Mouse (Mus musculus): Measurements from ENCODE around the gene Peg12. TPM values are rescaled to one million over a fixed set of nuclear protein-coding genes. Genes with fewer than 3 reads are reported as not detected.

The Peg12 gene
- 3.0 and 3.7 TPM in 2 replicates for polyA plus RNA-seq (2011; ENCODE audit: insufficient read depth, insufficient read length, low read depth, missing spikeins)

DNA sequence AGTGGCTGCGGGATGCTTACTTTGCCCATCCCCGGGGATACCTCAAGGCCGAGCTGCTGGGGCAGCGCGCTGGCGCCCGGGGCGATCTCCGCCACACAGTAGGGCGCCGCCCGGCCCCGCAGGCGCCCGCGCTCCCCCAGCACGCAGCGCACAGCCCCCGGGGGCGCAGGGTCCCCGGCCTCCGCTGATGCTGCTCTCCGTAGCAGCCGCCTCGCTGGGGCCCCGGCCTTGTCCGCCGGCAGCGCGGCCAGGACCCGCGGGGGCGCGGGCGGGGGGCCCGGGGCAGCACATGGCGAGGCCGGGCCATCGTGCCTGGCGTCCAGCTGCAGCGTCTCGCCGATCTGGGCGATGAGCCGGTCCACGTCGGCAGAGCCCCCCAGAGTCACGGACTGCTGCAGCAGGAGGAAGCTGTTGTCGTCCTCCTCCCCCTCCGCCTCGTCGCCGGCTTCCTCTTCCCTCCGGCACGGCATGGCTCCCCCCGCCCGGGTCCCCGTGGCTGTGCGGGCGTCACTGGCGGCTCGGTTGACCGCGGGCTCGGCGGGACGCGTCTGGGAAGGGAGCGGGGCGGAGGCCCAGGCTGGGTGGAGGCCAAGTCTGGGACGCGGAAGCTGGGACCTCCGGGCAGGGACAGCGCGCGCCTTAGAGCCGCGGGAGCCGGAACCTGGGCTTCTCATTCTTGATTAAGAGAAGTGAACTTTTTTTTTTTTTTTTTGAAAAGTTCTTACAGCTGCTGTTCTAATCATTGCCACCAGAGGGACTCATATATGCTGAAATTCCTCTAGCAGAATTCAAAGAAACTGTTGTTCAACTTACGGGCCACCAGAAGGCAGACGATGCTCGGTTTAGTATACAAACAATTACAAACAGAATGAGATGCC lies at the start of gene Peg12:
Gene Peg12 (minus strand): TSS at position 633 of the 878 bp plus-strand sequence.
- TF ChIP-seq POLR2A (IDR thresholded peaks at IDR 0.05; ENCODE audit: insufficient read depth, low read length) (no peak), EP300 (IDR thresholded peaks at IDR 0.05; ENCODE audit: insufficient read depth, low read depth, low read length) (no peak), CTCF (IDR thresholded peaks at IDR 0.05; ENCODE audit: low read depth, low read length) (no peak)
- Histone ChIP-seq H3K9me3 (replicated peaks; ENCODE audit: control insufficient read depth, insufficient read depth, low read length, poor library complexity, severe bottlenecking) (no peaks in the 10 kb centered on the region), H3K36me3 (ENCODE audit: control insufficient read depth, insufficient read depth, low read length, poor library complexity, severe bottlenecking) (no peaks in the 10 kb centered on the region), H3K4me3 (ENCODE audit: low read depth, low read length) (peak within 1 kb of the TSS; percentile 84), H3K4me1 (ENCODE audit: control insufficient read depth, insufficient read depth, low read length) (no peaks in the 10 kb centered on the region), H3K27me3 (ENCODE audit: control insufficient read depth, insufficient read depth, low read length, poor library complexity, severe bottlenecking) (peaks cover 2% of the 10 kb centered on the region; the same call in 1 of the 2 replicates), H3K9ac (ENCODE audit: low read depth, poor library complexity, severe bottlenecking) (peak within 1 kb of the TSS; percentile 76), H3K27ac (ENCODE audit: insufficient read depth, low read length) (no peak within 1 kb of the TSS)

DNA sequence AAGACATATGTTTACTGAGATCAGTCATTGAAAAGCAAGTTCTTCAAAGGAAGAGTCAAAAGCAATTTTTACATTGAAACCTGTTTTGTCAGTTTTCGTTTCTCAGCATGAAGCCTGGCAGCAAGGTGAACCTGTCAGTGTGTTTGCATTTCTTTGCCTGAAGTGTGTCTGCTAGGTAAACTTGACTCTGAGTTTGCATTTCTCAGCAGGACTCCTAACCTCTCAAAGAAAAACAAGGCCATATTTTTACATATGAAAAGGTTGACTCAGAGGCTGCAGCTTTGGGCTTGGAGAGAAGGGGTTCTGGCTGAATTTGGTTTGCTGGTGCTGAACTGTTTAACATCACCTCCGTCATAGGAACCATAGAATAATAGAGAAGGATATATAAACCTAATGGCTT lies 21.8 kb upstream of the Peg12 start:
- no peaks in the 10 kb centered on the region for H3K9me3 ChIP-seq (replicated peaks; ENCODE audit: control insufficient read depth, insufficient read depth, low read length, poor library complexity, severe bottlenecking)
- H3K9ac ChIP-seq (ENCODE audit: low read depth, poor library complexity, severe bottlenecking) = no peak overlapping the region
- peaks cover 1% of the 10 kb centered on the region for H3K4me1 ChIP-seq (ENCODE audit: control insufficient read depth, insufficient read depth, low read length)
- no peak overlapping the region for H3K4me3 ChIP-seq (ENCODE audit: low read depth, low read length)
- H3K27ac ChIP-seq (ENCODE audit: insufficient read depth, low read length) = no peak overlapping the region
- TF ChIP-seq POLR2A (IDR thresholded peaks at IDR 0.05; ENCODE audit: insufficient read depth, low read length) (no peak), EP300 (IDR thresholded peaks at IDR 0.05; ENCODE audit: insufficient read depth, low read depth, low read length) (peak; percentile 68)
- H3K27me3 ChIP-seq (ENCODE audit: control insufficient read depth, insufficient read depth, low read length, poor library complexity, severe bottlenecking) = peaks cover 7% of the 10 kb centered on the region
- H3K36me3 ChIP-seq (ENCODE audit: control insufficient read depth, insufficient read depth, low read length, poor library complexity, severe bottlenecking) = no peaks in the 10 kb centered on the region

DNA sequence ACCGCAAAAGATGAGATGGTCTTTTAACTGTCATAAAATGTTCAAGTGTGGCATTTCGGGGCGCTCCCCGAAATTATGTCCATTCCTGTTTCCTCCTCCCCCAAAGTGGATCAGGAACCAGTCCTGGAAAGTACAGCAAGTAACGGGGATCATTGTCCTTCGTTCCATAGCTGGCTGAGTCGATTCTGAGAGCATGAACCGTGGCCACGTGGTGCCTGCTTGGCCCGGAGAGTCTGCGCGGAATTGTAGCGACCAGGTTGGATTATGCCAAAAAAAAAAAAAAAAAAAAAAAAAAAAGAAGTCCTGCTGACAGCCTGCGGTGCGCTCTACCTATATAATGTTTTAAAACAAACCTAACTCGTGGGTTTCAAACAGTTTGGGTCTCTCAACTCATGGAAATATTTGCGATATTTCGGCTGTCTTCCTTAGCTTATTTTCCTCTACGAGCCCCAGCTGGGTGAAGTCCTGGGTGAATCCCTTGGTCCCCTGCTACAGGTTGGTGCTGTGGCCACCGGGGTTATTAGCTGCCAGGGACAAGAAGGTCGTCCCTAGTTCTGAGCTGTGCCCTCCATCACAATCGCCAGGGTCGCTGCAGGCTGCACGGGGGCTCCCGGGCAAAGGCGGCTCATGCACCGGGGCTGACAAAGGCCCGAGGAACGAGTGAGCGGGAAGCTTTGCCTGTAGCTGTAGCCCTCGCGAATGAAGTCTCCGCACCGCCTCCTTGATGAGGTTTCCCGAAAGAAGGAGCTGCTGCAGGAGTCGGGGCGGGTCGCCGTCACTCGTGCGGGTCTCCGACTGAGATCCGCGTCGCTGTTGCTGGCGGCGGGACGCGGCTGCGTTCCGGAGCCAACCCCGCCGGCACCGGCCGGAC lies 1.1 kb downstream of the Peg12 start:
- Histone ChIP-seq H3K27me3 (ENCODE audit: control insufficient read depth, insufficient read depth, low read length, poor library complexity, severe bottlenecking) (peaks cover 3% of the 10 kb centered on the region), H3K4me1 (ENCODE audit: control insufficient read depth, insufficient read depth, low read length) (no peaks in the 10 kb centered on the region), H3K9ac (ENCODE audit: low read depth, poor library complexity, severe bottlenecking) (peak overlapping the region; percentile 76), H3K27ac (ENCODE audit: insufficient read depth, low read length) (no peak overlapping the region), H3K9me3 (replicated peaks; ENCODE audit: control insufficient read depth, insufficient read depth, low read length, poor library complexity, severe bottlenecking) (no peaks in the 10 kb centered on the region), H3K4me3 (ENCODE audit: low read depth, low read length) (peak overlapping the region; percentile 84), H3K36me3 (ENCODE audit: control insufficient read depth, insufficient read depth, low read length, poor library complexity, severe bottlenecking) (no peaks in the 10 kb centered on the region)
- TF ChIP-seq EP300 (IDR thresholded peaks at IDR 0.05; ENCODE audit: insufficient read depth, low read depth, low read length) (no peak), CTCF (IDR thresholded peaks at IDR 0.05; ENCODE audit: low read depth, low read length) (no peak), POLR2A (IDR thresholded peaks at IDR 0.05; ENCODE audit: insufficient read depth, low read length) (no peak)

DNA sequence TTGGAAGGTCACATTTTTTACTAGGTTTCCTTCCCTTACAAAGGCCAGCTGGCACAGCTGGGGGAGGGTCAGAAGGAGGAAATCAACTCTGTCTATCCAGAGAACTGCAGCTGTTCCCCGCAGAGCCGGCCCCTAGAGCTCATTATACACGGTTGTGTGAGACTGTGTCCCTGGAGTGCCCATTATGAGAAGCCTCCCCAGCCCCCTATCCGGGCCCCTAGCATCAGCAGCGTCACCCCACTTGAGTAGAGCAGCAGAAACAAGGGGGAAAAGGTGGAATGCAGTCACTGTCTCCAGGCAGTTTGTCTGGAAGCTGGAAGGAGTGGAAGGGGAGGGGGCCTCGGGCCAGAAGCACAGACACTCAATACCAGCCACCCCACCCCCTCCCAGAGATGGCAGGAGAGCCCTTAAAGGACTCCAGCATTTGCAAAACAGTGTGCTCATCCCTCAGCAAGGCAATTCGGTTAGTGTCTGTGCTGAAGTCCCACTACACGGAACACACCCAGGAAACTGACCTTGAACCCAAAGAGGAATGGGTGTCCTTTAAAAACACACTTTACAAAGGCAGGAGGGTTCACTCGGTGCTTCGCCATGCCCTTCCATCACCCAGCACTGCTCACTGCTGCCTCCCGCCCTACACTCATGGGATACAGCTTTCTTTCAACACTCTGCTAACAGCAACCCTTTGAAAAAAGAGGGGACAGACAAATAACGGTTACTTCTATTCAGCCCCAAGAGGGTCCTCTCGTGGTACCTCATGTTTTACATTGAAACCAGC lies 1.9 kb downstream of the Peg12 start:
- peak overlapping the region; percentile 41 for H3K4me3 ChIP-seq (ENCODE audit: low read depth, low read length)
- H3K27me3 ChIP-seq (ENCODE audit: control insufficient read depth, insufficient read depth, low read length, poor library complexity, severe bottlenecking) = peaks cover 3% of the 10 kb centered on the region
- no peaks in the 10 kb centered on the region for H3K36me3 ChIP-seq (ENCODE audit: control insufficient read depth, insufficient read depth, low read length, poor library complexity, severe bottlenecking)
- no peaks in the 10 kb centered on the region for H3K9me3 ChIP-seq (replicated peaks; ENCODE audit: control insufficient read depth, insufficient read depth, low read length, poor library complexity, severe bottlenecking)
- no peak overlapping the region for H3K9ac ChIP-seq (ENCODE audit: low read depth, poor library complexity, severe bottlenecking)
- H3K27ac ChIP-seq (ENCODE audit: insufficient read depth, low read length) = no peak overlapping the region
- no peak for TF ChIP-seq POLR2A (IDR thresholded peaks at IDR 0.05; ENCODE audit: insufficient read depth, low read length)
- TF ChIP-seq EP300 (IDR thresholded peaks at IDR 0.05; ENCODE audit: insufficient read depth, low read depth, low read length) = peak; percentile 85; the same call in 1 of the 2 replicates
- TF ChIP-seq CTCF (IDR thresholded peaks at IDR 0.05; ENCODE audit: low read depth, low read length) = no peak
- H3K4me1 ChIP-seq (ENCODE audit: control insufficient read depth, insufficient read depth, low read length) = no peaks in the 10 kb centered on the region

DNA sequence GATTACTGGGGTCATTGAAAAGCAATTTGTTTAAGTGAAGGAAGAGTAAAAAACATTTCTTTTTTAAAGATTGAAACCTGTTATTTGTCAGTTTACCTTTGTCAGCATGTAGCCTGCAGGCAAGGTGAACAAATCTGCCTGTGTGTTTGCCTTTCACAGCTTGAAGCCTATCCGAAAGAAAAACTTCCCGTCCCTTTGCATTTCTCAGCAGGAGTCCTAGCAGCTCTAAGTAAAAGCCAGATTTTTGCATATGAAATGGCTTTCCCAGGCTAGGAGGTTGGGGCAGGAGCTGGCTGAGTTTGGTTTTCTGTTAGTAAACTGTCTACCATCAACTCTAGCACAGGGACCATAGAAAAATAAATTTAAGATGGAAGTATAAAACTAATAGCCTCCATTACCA lies 12.0 kb downstream of the Peg12 start:
- no peak overlapping the region for H3K27ac ChIP-seq (ENCODE audit: insufficient read depth, low read length)
- no peak overlapping the region for H3K4me3 ChIP-seq (ENCODE audit: low read depth, low read length)
- 0 out of 2 replicates have a peak, but pooled peaks cover 4% of the 10 kb centered on the region for H3K9me3 ChIP-seq (replicated peaks; ENCODE audit: control insufficient read depth, insufficient read depth, low read length, poor library complexity, severe bottlenecking)
- H3K36me3 ChIP-seq (ENCODE audit: control insufficient read depth, insufficient read depth, low read length, poor library complexity, severe bottlenecking) = no peaks in the 10 kb centered on the region
- H3K9ac ChIP-seq (ENCODE audit: low read depth, poor library complexity, severe bottlenecking) = no peak overlapping the region
- TF ChIP-seq CTCF (IDR thresholded peaks at IDR 0.05; ENCODE audit: low read depth, low read length) (no peak), EP300 (IDR thresholded peaks at IDR 0.05; ENCODE audit: insufficient read depth, low read depth, low read length) (no peak)
- H3K4me1 ChIP-seq (ENCODE audit: control insufficient read depth, insufficient read depth, low read length) = no peaks in the 10 kb centered on the region
- H3K27me3 ChIP-seq (ENCODE audit: control insufficient read depth, insufficient read depth, low read length, poor library complexity, severe bottlenecking) = peaks cover 16% of the 10 kb centered on the region

All from ES-Bruce4 (cell line).